Mouse (Mus musculus) cortical plate, adult 2 months (tissue): ENCODE data around the gene Ubl7.

Experiments used
- CTCF ChIP-seq: fragments of 200-500 bp; IDR thresholded peaks from 2 replicates; pipeline ENCODE4 v1.5.1; 2011; ENCODE audit warnings: mild to moderate bottlenecking, control low read depth, low read length; ENCODE audit not compliant: insufficient read depth; ENCODE audit errors: extremely low read depth
- POLR2A ChIP-seq: fragments of 200-500 bp; IDR thresholded peaks from 2 replicates; pipeline ENCODE4 v1.6.1; 2011; ENCODE audit warnings: mild to moderate bottlenecking, low read length, control low read depth; ENCODE audit not compliant: insufficient read depth; ENCODE audit errors: extremely low read depth

DNA sequence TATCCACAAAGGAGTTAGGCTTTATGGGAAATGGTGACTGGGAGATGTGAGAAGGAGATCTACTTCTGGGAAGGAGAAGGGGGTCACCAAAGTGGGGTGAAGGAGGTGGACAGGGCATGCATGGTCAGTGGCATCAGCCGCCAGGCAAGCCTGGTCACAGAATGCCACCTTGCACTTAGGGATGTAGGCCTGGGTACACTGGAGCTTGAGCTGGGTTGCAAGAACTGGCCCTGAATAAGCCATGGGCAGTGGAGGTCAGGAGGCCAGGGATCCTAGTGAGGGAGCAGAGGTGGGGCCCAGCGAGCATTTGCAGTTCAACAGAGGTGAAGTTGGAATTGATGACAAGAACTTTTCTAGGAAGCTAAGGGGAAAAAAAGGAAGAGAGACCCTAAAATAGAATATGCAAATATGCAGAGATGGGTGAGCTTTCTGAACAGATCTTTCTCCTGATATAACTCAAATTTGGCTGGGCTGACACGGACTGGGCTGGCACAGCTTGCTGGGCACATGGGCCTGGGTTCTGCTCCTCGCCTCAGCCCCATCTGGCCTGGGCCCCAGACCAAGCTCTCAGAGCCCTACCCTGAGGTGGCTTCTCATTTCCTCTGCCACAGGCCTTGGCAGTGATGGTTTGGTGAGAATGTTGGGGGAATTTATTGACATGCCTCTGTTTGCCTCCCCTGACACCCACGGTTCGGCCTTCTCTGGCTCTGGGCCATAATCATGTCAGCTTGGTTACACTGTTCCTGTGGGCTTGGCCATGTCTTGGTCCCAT is 22.2 kb downstream of the Ubl7 start:
- no peak for TF ChIP-seq CTCF
- TF ChIP-seq POLR2A = no peak
